Mouse (Mus musculus) lung, postnatal 25 days (tissue): ENCODE measurements at regions not wholly inside any gene's neighbourhood (a gene's known extent, or its start where the extent isn't known, plus 50 kb on each side); places are given as distances from the start of the nearest gene placed in this dataset.

Experiments used
- DNase-seq: peaks from one replicate; pipeline ENCODE4 v3.0.0; 2022; ENCODE audit warnings: low spot score

DNA sequence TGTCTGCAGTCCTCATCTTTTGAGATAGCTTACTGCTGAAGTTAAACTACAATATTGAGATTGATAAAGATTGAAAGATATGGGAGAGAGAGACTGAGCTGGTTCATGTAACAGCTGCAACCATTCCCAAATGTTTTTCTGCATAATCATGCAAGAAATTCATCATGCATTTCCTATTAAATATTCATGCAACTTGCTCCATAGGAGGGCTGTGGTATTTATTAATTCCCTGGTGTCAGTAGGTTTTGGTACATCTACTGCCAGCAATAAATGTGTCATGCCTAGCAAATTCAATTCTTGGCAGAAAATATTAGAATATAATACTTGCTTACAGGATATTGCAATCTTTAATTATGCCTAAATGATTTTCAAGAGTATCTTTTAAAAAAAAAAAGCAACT, 125.5 kb upstream of the Rbms1 start:
- no peak for DNase-seq

DNA sequence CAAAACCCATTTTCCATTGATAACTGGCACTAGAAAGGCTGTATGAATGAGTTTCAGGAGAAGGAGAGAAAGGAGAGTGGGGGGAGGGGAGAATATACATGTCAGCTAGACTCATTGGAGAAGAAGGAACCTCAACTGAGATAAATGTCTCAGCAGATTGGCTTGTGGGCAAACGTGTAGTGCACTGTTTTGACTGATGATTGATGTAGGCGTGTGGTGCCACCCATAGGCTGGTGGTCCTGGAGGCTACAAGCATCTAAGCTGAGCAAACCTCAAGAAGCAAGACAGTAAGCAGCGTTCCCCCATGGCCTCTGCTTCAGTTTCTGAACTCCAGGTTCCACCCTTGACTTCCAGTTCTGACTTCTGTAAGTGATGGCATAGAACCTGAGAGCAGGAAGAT, 121.8 kb upstream of the Rbms1 start:
- no peak for DNase-seq

- no peak for DNase-seq
Measured at GRCm38 (mm10) chr2:61083100-61083499, 120.1 kb upstream of the Rbms1 start.

DNA sequence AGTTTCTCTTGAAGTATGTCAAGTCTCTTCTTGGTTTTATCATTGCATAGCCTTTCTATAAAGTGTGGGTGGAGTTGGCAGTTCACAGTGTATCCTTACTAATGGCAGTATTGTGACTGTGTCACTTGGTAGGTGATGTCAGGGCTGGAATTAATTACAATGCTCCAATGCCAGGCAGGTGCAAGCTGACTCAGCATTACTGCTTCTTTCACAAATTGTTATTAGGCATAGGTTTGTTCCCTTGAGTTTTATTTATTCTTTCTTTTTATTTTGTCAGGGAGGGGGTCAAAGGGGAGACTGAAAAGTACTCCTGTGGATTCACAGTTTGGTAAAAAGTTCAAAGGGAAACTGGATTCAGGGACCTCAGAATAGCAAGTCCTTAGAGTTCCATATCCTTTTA, 119.6 kb upstream of the Rbms1 start:
- DNase-seq, result no peak

DNA sequence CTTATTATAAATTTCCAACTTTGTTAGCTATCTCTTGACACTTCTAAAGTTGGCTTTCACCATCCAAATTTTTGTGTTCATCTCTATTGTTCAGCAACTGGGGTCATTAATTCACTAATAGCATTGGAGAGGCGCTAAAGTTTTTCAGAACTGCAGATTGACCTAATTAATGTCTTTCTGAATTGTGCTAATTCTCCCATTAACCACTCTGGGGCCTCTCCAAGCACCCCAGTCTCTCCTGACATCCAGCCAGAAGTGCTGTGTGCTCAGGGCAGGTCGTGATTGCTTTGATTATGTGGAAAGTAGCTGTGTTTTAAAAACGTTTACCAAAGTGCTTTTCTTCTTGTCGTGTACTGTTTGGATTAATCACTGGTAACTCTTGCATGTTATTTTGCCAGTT, 117.0 kb upstream of the Rbms1 start:
- no peak for DNase-seq

GRCm38 (mm10) chr2:61071025-61071424, 108.0 kb upstream of the Rbms1 start:
- peak; percentile 16 for DNase-seq

DNA sequence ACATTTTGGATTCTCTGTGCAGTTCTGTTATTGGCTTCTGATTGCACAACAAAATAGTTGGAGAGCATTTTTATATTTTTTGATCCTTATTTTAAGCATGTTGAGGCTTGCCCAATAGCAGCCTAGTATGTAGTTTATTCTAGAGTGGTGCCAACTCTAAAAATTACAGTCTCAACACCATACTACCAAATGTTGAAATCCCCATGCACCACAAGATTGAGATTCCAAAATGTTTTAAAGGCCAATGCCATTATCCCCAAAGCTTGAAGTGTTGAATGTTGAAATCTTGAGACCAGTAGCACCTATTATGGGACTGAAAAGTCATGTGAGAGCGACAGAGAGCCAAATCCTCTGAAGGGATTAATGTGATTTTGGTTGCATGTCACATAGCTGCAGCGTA, 104.9 kb upstream of the Rbms1 start:
- DNase-seq, result no peak

GRCm38 (mm10) chr2:61062125-61062524, 99.1 kb upstream of the Rbms1 start:
- peak; percentile 55 for DNase-seq

DNA sequence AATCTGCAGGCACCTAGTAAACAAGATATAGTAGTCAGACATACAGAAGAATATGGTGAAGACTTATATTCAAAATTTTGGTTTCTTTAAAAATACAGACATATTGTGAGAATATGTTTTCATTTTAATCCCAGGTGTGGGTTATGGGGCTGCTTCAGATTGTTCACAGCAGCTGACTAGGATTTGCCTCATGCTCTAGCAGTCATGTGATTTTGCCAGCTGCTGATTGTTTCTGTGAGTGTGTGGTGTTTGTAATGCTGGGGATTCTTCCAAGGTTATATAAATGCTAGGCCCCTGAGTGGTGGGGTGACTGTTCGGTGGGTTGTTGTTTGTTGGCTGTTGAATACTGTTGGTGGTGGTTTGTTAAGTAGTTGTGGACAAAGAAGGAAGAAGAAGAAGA, 97.9 kb upstream of the Rbms1 start:
- no peak for DNase-seq

- DNase-seq, result no peak
Measured at GRCm38 (mm10) chr2:61058545-61059235, 95.7 kb upstream of the Rbms1 start.

- no peak for DNase-seq
Measured at GRCm38 (mm10) chr2:61052296-61052695, 89.3 kb upstream of the Rbms1 start.

- DNase-seq, result no peak
Measured at GRCm38 (mm10) chr2:61051808-61052207, 88.8 kb upstream of the Rbms1 start.

- no peak for DNase-seq
Measured at GRCm38 (mm10) chr2:61046111-61046767, 83.2 kb upstream of the Rbms1 start.

DNA sequence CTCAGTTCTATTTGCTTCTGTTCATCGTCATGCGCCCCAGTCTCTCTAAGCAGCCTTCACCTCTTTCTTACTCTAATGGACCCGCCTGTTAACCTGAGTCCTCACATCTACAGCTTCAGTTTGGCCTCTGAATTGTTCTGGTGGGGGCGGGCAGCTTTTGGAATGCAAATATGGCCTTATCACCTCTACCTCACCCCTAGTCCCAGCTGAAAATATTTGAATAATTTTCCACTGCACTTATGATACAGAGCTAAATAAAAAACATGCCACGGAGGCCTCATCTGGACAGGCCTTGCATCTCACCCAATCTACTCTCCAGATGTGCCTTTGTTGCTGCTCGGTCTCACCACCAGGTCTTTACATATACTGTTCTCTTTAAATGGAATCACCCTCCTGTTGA, 82.5 kb upstream of the Rbms1 start:
- peak; percentile 21 for DNase-seq

DNA sequence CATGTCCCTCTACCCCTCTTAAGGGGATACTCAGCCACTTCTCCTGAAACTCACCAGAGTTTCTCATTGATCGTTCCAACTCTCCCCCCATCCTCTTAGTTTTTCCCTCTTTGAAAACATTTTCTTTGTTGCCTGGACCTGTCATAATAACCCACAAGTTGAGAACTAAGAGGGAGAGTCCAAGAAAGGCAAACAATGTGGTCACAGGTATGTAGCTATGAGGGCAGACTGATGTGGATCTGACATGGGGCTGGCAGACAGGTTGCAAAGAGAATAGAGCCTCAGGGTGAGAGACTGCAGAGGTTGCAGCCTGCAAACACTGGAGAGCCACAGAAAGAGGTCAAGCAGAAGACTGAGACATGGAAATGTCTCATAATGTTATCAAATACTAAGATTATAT, 69.9 kb upstream of the Rbms1 start:
- no peak for DNase-seq

DNA sequence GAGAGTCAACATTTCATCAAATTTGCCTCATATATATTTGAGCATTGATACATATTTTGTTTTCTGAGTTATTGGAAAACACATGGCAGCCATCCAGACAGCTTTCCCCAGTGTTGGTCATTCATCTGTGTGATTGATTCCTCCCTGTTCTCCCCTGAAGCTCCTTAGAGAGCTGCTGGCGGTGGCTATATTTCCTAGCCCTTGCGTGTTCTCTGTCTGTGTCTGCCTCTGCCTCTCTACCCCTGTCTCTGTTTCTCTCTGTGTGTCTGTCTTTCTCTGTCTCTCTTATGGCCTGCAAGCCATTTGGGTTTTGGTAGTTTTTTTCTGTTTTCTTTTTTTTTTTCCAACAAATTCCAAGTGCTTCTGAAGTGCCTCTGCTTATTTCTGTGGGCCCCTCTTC, 66.7 kb upstream of the Rbms1 start:
- DNase-seq, result no peak

DNA sequence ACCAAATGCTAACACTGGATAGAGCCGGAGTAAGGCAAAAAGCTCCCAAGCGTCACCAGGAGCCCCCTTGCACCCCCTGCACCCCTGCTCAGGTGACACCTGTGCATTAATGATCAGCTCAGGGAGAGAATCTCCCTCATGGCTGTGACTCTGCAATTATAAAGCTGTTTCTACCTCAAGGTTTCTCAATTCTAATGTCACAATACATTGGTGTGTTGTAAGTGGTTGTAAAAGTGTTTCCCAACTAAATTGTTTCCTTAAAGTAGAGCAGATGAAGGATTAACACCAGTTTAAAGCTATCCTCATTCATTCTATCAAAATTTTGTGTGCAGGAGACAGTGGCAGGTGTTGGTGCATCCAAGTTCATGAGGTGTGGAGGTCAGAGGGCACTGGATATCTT, 65.6 kb upstream of the Rbms1 start:
- no peak for DNase-seq

DNA sequence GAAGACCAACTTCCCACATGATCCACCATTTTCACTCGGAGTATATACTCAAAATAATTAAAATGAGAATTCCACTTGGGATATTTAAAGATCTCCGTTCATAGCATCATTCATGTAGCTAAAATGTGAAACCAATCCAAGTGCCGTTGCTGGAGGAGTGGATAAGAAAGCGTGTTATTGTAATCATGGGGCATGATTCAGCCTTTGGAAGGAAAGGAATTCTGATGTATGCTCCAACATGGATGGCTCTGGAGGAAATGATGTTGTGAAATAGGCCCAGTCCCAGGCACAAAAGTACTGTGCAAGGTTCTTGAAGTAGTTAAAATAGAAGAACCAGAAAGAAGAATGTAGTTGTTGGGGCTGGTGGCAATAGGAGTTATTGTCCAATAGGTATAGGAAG, 64.7 kb upstream of the Rbms1 start:
- no peak for DNase-seq

DNA sequence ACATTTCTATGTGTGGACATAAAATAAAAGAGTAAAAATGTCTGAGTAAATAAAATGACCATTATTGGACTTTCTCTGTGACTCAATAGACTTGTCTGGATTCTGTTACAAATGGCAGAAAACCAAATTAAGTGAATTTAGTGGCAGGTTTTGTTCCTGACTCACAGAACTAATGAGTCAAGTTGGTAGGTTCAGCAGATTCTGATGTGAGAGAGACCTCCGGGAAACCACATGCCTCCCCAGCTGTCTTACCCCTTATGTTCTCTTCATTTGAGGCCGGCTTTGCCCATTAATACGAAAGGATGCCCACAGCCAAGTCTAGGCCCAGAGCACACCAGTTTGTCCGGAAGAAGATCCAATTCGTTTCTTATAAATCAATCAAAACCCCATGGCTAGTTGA, 59.4 kb upstream of the Rbms1 start:
- no peak for DNase-seq

DNA sequence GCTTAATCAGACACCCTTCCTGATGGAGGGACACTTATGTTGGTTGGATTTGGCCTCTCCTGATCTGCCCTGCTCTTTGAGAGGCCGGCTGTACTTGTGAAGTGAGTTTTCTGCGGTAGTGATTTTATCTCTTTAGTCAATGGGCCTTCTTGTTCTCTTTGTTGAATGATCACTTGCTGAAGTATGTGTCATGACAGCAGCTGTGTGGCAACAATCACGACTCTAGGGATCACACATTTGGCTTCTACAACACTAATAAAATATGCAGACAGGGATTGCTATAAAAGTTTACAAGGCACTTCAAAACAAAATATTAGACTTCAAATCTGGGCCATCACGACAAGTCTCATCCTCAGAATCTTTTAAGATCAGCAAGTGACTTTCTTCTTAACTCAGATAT, 57.8 kb upstream of the Rbms1 start:
- DNase-seq, result no peak

GRCm38 (mm10) chr2:61013006-61013405, 50.0 kb upstream of the Rbms1 start:
- peak; percentile 35 for DNase-seq
